Mouse (Mus musculus) cortical plate, adult 2 months (tissue): ENCODE data around the gene Aldh1a1.

ENCODE experiments used
- CTCF ChIP-seq: fragments of 200-500 bp; IDR thresholded peaks from 2 replicates; pipeline ENCODE4 v1.5.1; 2011; ENCODE audit warnings: mild to moderate bottlenecking, control low read depth, low read length; ENCODE audit not compliant: insufficient read depth; ENCODE audit errors: extremely low read depth
- POLR2A ChIP-seq: fragments of 200-500 bp; IDR thresholded peaks from 2 replicates; pipeline ENCODE4 v1.6.1; 2011; ENCODE audit warnings: mild to moderate bottlenecking, low read length, control low read depth; ENCODE audit not compliant: insufficient read depth; ENCODE audit errors: extremely low read depth

DNA sequence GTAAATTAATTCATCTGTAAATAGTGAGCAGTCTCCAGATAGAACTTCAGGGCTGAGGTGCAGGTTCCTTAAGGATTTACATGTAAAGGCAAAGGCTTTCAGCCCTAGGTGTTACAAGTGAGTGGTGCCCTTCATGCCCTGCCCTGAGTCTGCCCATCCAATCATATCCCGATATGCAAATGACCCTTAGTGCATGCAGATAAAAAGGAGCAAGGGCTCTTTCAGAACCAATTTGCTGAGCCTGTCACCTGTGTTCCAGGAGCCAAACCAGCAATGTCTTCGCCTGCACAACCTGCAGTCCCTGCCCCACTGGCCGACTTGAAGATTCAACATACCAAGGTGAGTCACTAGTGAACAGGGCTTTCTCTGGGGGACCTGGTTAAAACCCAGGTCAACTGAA lies 109.2 kb downstream of the Aldh1a1 start:
- TF ChIP-seq POLR2A (no peak), CTCF (no peak)
